Mouse (Mus musculus) lung, adult 2 months (tissue): ENCODE measurements around the gene Pak3. TPM values are rescaled to one million over a fixed set of nuclear protein-coding genes. Genes with fewer than 3 reads are reported as not detected.

Experiments used
- DNase-seq: peaks from one replicate; pipeline ENCODE4 v3.0.0; 2022
- H3K4me1 ChIP-seq: fragments of 200-500 bp; 2 replicates; pipeline ENCODE4 v1.6.1; 2011; ENCODE audit warnings: low read length; ENCODE audit not compliant: control insufficient read depth, insufficient read depth
- H3K4me3 ChIP-seq: fragments of 200-500 bp; replicated peaks from 2 replicates; pipeline ENCODE3; 2011; ENCODE audit warnings: low read depth, mild to moderate bottlenecking, control low read depth, low read length; ENCODE audit errors: extremely low read depth
- CTCF ChIP-seq: fragments of 200-500 bp; IDR thresholded peaks from 2 replicates; pipeline ENCODE4 v1.5.1; 2011; ENCODE audit warnings: mild to moderate bottlenecking, low read length, control low read depth; ENCODE audit not compliant: insufficient read depth
- POLR2A ChIP-seq: fragments of 200-500 bp; IDR thresholded peaks from 2 replicates; pipeline ENCODE4 v1.6.1; 2011; ENCODE audit warnings: low read depth, mild to moderate bottlenecking, control low read depth, low read length, borderline replicate concordance; ENCODE audit errors: extremely low read depth
- WGBS: fragments of 180-500 bp; shearing (Covaris S2); methylation state at CpG from one replicate; pipeline ENCODE4 v1.1.7; 2018; 5-methylcytosine and 5-hydroxymethylcytosine counted together
- polyA plus RNA-seq: library from polyadenylated mRNA; depleted of rRNA; stranded (reverse); fragments of >200 nt; gene quantifications from 2 replicates; pipeline ENCODE4 v1.2.3, GENCODE M21; 2012; rRNA removed

Pak3 gene
- polyA plus RNA-seq, 1 experiment, result 0.09 TPM

GRCm38 (mm10) chrX:143736035-143736434 is 217.6 kb downstream of the Pak3 start:
- peak; percentile 2 for DNase-seq
- no peaks in the 10 kb centered on the region for H3K4me1 ChIP-seq
- TF ChIP-seq POLR2A (no peak), CTCF (0 out of 2 replicates have a peak, but pooled peaks have one; percentile 18)
- 40% methylated on average over 4 of the region's 4 CpGs for WGBS
- H3K4me3 ChIP-seq, result no peak overlapping the region

- Histone ChIP-seq H3K4me1 (no peaks in the 10 kb centered on the region), H3K4me3 (no peak overlapping the region)
- 20% methylated on average over 2 of the region's 2 CpGs for WGBS
- TF ChIP-seq POLR2A, result no peak
- TF ChIP-seq CTCF, result peak; percentile 45
- DNase-seq, result peak; percentile 2
These were observed 220.8 kb downstream of the Pak3 start for GRCm38 (mm10) chrX:143739171-143739570.

- TF ChIP-seq CTCF (no peak), POLR2A (no peak)
- no peak overlapping the region for H3K4me3 ChIP-seq
- no peak for DNase-seq
- no peaks in the 10 kb centered on the region for H3K4me1 ChIP-seq
- 73% methylated on average over 3 of the region's 3 CpGs for WGBS
These were observed 244.2 kb downstream of the Pak3 start for GRCm38 (mm10) chrX:143762556-143762955.

GRCm38 (mm10) chrX:143815948-143816347 is 297.6 kb downstream of the Pak3 start:
- 71% methylated on average over 1 of the region's 1 CpGs for WGBS
- TF ChIP-seq CTCF (no peak), POLR2A (no peak)
- Histone ChIP-seq H3K4me3 (no peak overlapping the region), H3K4me1 (no peaks in the 10 kb centered on the region)
- no peak for DNase-seq

- TF ChIP-seq POLR2A (no peak), CTCF (no peak)
- no peak for DNase-seq
- H3K4me1 ChIP-seq, result no peaks in the 10 kb centered on the region
- no peak overlapping the region for H3K4me3 ChIP-seq
- WGBS, result 92% methylated on average over 2 of the region's 2 CpGs
These were observed 300.6 kb downstream of the Pak3 start for GRCm38 (mm10) chrX:143818961-143819360.

- TF ChIP-seq CTCF (no peak), POLR2A (no peak)
- WGBS, result 42% methylated on average over 4 of the region's 4 CpGs
- Histone ChIP-seq H3K4me3 (peak overlapping the region; percentile 10), H3K4me1 (no peaks in the 10 kb centered on the region)
- no peak for DNase-seq
These were observed 308.1 kb downstream of the Pak3 start for GRCm38 (mm10) chrX:143826521-143826920.

- 47% methylated on average over 4 of the region's 4 CpGs for WGBS
- TF ChIP-seq POLR2A (no peak), CTCF (no peak)
These were observed 308.8 kb downstream of the Pak3 start, which contains the start of gene Capn6 for GRCm38 (mm10) chrX:143827212-143827611. Gene Capn6 (minus strand): TSS chrX:143827414.

GRCm38 (mm10) chrX:143846637-143847036 is 328.2 kb downstream of the Pak3 start:
- no peak overlapping the region for H3K4me3 ChIP-seq
- 61% methylated on average over 3 of the region's 3 CpGs for WGBS
- no peak for TF ChIP-seq POLR2A
- TF ChIP-seq CTCF, result no peak
- DNase-seq, result no peak
- no peaks in the 10 kb centered on the region for H3K4me1 ChIP-seq

More at GRCm38 (mm10) chrX:143827212-143827611, 308.8 kb downstream of the Pak3 start, which contains the start of gene Capn6:
- Histone ChIP-seq H3K4me1 (no peaks in the 10 kb centered on the region), H3K4me3 (peak within 1 kb of the TSS; percentile 10)
- DNase-seq, result peak; percentile 11

Other genes starting within 250 kb of the Pak3 start
- 5.2 and 12.8 TPM in 2 replicates for gene Chrdl1, start 124.3 kb upstream of the Pak3 start, polyA plus RNA-seq